Mouse (Mus musculus): ENCODE results near the gene Sri. TPM values are rescaled to one million over a fixed set of nuclear protein-coding genes. Genes with fewer than 3 reads are reported as not detected.

Gene Sri
- polyA plus RNA-seq (2012; rRNA removed) = 128 and 142 TPM in 2 replicates

GRCm38 (mm10) chr5:8045855-8046254 is at the start of gene Sri:
Sri (plus strand) TSS chr5:8046078.

Other genes starting within 250 kb of the Sri start
- 0.51 and 0.69 TPM in 2 replicates for gene Steap4, start 85.6 kb upstream of the Sri start, polyA plus RNA-seq (2012; rRNA removed)

All from stomach, adult 2 months (tissue).